Mouse (Mus musculus) hindbrain, embryonic 10.5 days (tissue): Measurements from ENCODE around the gene Trp73. TPM values are rescaled to one million over a fixed set of nuclear protein-coding genes. Genes with fewer than 3 reads are reported as not detected.

ENCODE experiments used
- DNase-seq: peaks from one replicate; pipeline ENCODE4 v3.0.0-alpha.2; 2017; ENCODE audit warnings: low spot score
- H3K27ac ChIP-seq: fragments of 300-500 bp; sonication (generic); 2 replicates; pipeline ENCODE4 v1.5.1; 2016; ENCODE audit warnings: mild to moderate bottlenecking, moderate library complexity
- H3K27me3 ChIP-seq: fragments of 300-500 bp; sonication (generic); 2 replicates; pipeline ENCODE4 v1.6.1; 2016; ENCODE audit warnings: mild to moderate bottlenecking; ENCODE audit not compliant: poor library complexity, insufficient read depth, severe bottlenecking
- H3K36me3 ChIP-seq: fragments of 300-500 bp; sonication (generic); 2 replicates; pipeline ENCODE4 v1.6.1; 2016; ENCODE audit warnings: mild to moderate bottlenecking, moderate library complexity
- H3K4me1 ChIP-seq: fragments of 300-500 bp; sonication (generic); replicated peaks from 2 replicates; pipeline ENCODE4 v1.6.1; 2016; ENCODE audit warnings: mild to moderate bottlenecking
- H3K4me3 ChIP-seq: fragments of 300-500 bp; sonication (generic); 2 replicates; pipeline ENCODE4 v1.5.1; 2016; ENCODE audit warnings: mild to moderate bottlenecking, moderate library complexity
- H3K9me3 ChIP-seq: fragments of 300-500 bp; sonication (generic); 2 replicates; pipeline ENCODE4 v1.6.1; 2016; ENCODE audit warnings: mild to moderate bottlenecking, moderate library complexity
- WGBS: fragments of 180-500 bp; shearing (Covaris S2); methylation state at CpG from one replicate; pipeline ENCODE4 v1.1.7; 2016; 5-methylcytosine and 5-hydroxymethylcytosine counted together
- polyA plus RNA-seq: library from polyadenylated mRNA; unstranded; fragments of >200 nt; fragmentation: Nextera tagmentation; extraction: Ambion mirVana; gene quantifications from 2 replicates; pipeline ENCODE4 v1.2.1, GENCODE M21; 2016

Trp73 gene
- polyA plus RNA-seq, 1 experiment from 2014 or later: 1.8 TPM

GRCm38 (mm10) chr4:154139671-154140181 lies 282 bp downstream of the Trp73 start:
- Histone ChIP-seq H3K4me1 (peaks cover 41% of the 10 kb centered on the region), H3K27me3 (peaks cover 85% of the 10 kb centered on the region), H3K27ac (peak overlapping the region; percentile 79), H3K36me3 (no peaks in the 10 kb centered on the region), H3K9me3 (no peaks in the 10 kb centered on the region), H3K4me3 (peak overlapping the region; percentile 83)
- WGBS: under 1% methylated on average over 56 of the region's 59 CpGs
- DNase-seq: peak; percentile 57

GRCm38 (mm10) chr4:154137139-154137538 lies 2.9 kb downstream of the Trp73 start:
- no peak overlapping the region for H3K4me3 ChIP-seq
- DNase-seq: no peak
- 66% methylated on average over 5 of the region's 5 CpGs for WGBS
- no peak overlapping the region for H3K27ac ChIP-seq
- no peaks in the 10 kb centered on the region for H3K36me3 ChIP-seq
- H3K27me3 ChIP-seq: peaks cover 89% of the 10 kb centered on the region
- peaks cover 29% of the 10 kb centered on the region for H3K4me1 ChIP-seq
- H3K9me3 ChIP-seq: no peaks in the 10 kb centered on the region

- DNase-seq: no peak
- Histone ChIP-seq H3K36me3 (no peaks in the 10 kb centered on the region), H3K4me3 (no peak overlapping the region), H3K27me3 (peaks cover 70% of the 10 kb centered on the region), H3K9me3 (no peaks in the 10 kb centered on the region), H3K4me1 (peaks cover 9% of the 10 kb centered on the region), H3K27ac (no peak overlapping the region)
- 71% methylated on average over 4 of the region's 4 CpGs for WGBS
Observed at GRCm38 (mm10) chr4:154134803-154135202, 5.2 kb downstream of the Trp73 start.

GRCm38 (mm10) chr4:154131894-154132293 lies 8.1 kb downstream of the Trp73 start:
- no peaks in the 10 kb centered on the region for H3K9me3 ChIP-seq
- no peak for DNase-seq
- H3K4me1 ChIP-seq: no peaks in the 10 kb centered on the region
- H3K27me3 ChIP-seq: peaks cover 57% of the 10 kb centered on the region
- H3K27ac ChIP-seq: no peak overlapping the region
- no peaks in the 10 kb centered on the region for H3K36me3 ChIP-seq
- WGBS: 88% methylated on average over 4 of the region's 4 CpGs
- H3K4me3 ChIP-seq: no peak overlapping the region

GRCm38 (mm10) chr4:154129950-154130349 lies 10.1 kb downstream of the Trp73 start:
- no peaks in the 10 kb centered on the region for H3K4me1 ChIP-seq
- no peaks in the 10 kb centered on the region for H3K9me3 ChIP-seq
- H3K27ac ChIP-seq: no peak overlapping the region
- H3K4me3 ChIP-seq: no peak overlapping the region
- H3K36me3 ChIP-seq: no peaks in the 10 kb centered on the region
- peaks cover 43% of the 10 kb centered on the region for H3K27me3 ChIP-seq
- DNase-seq: no peak

- no peak for DNase-seq
- Histone ChIP-seq H3K4me1 (no peaks in the 10 kb centered on the region), H3K27ac (no peak overlapping the region), H3K27me3 (peaks cover 41% of the 10 kb centered on the region), H3K9me3 (no peaks in the 10 kb centered on the region), H3K36me3 (no peaks in the 10 kb centered on the region), H3K4me3 (no peak overlapping the region)
- 78% methylated on average over 3 of the region's 3 CpGs for WGBS
Observed at GRCm38 (mm10) chr4:154127273-154127672, 12.7 kb downstream of the Trp73 start.

- Histone ChIP-seq H3K27ac (no peak overlapping the region), H3K4me1 (no peaks in the 10 kb centered on the region), H3K36me3 (no peaks in the 10 kb centered on the region), H3K27me3 (peaks cover 39% of the 10 kb centered on the region), H3K4me3 (no peak overlapping the region), H3K9me3 (no peaks in the 10 kb centered on the region)
- WGBS: 77% methylated on average over 5 of the region's 5 CpGs
- DNase-seq: no peak
Observed at GRCm38 (mm10) chr4:154125202-154125601, 14.8 kb downstream of the Trp73 start.

GRCm38 (mm10) chr4:154123553-154123952 lies 16.5 kb downstream of the Trp73 start:
- no peak overlapping the region for H3K4me3 ChIP-seq
- no peaks in the 10 kb centered on the region for H3K36me3 ChIP-seq
- H3K4me1 ChIP-seq: peaks cover 5% of the 10 kb centered on the region
- H3K9me3 ChIP-seq: no peaks in the 10 kb centered on the region
- WGBS: 80% methylated on average over 6 of the region's 6 CpGs
- H3K27me3 ChIP-seq: peaks cover 31% of the 10 kb centered on the region
- no peak for DNase-seq
- no peak overlapping the region for H3K27ac ChIP-seq

- Histone ChIP-seq H3K36me3 (no peaks in the 10 kb centered on the region), H3K4me3 (no peak overlapping the region), H3K27me3 (peaks cover 28% of the 10 kb centered on the region), H3K4me1 (peaks cover 9% of the 10 kb centered on the region), H3K27ac (no peak overlapping the region), H3K9me3 (no peaks in the 10 kb centered on the region)
- WGBS: 81% methylated on average over 7 of the region's 7 CpGs
- DNase-seq: no peak
Observed at GRCm38 (mm10) chr4:154122374-154122773, 17.6 kb downstream of the Trp73 start.

GRCm38 (mm10) chr4:154121800-154122199 lies 18.2 kb downstream of the Trp73 start:
- H3K27ac ChIP-seq: no peak overlapping the region
- no peaks in the 10 kb centered on the region for H3K9me3 ChIP-seq
- no peak for DNase-seq
- H3K27me3 ChIP-seq: peaks cover 22% of the 10 kb centered on the region
- peaks cover 9% of the 10 kb centered on the region for H3K4me1 ChIP-seq
- 80% methylated on average over 11 of the region's 11 CpGs for WGBS
- no peaks in the 10 kb centered on the region for H3K36me3 ChIP-seq
- no peak overlapping the region for H3K4me3 ChIP-seq

- Histone ChIP-seq H3K9me3 (no peaks in the 10 kb centered on the region), H3K27me3 (peaks cover 14% of the 10 kb centered on the region), H3K36me3 (no peaks in the 10 kb centered on the region), H3K27ac (no peak overlapping the region), H3K4me3 (no peak overlapping the region), H3K4me1 (peaks cover 13% of the 10 kb centered on the region)
- DNase-seq: no peak
- WGBS: 86% methylated on average over 9 of the region's 9 CpGs
Observed at GRCm38 (mm10) chr4:154119208-154119607, 20.8 kb downstream of the Trp73 start.

GRCm38 (mm10) chr4:154118782-154119181 lies 21.2 kb downstream of the Trp73 start:
- Histone ChIP-seq H3K4me3 (no peak overlapping the region), H3K27ac (no peak overlapping the region), H3K36me3 (no peaks in the 10 kb centered on the region), H3K9me3 (no peaks in the 10 kb centered on the region), H3K4me1 (peaks cover 13% of the 10 kb centered on the region), H3K27me3 (peaks cover 13% of the 10 kb centered on the region; the same call in 1 of the 2 replicates)
- no peak for DNase-seq
- WGBS: 70% methylated on average over 9 of the region's 9 CpGs

GRCm38 (mm10) chr4:154116421-154116820 lies 23.6 kb downstream of the Trp73 start:
- H3K27ac ChIP-seq: no peak overlapping the region
- 59% methylated on average over 7 of the region's 7 CpGs for WGBS
- H3K36me3 ChIP-seq: no peaks in the 10 kb centered on the region
- no peak overlapping the region for H3K4me3 ChIP-seq
- no peaks in the 10 kb centered on the region for H3K9me3 ChIP-seq
- H3K27me3 ChIP-seq: 0 out of 2 replicates have a peak, but pooled peaks cover 8% of the 10 kb centered on the region
- peaks cover 13% of the 10 kb centered on the region for H3K4me1 ChIP-seq
- DNase-seq: no peak

- Histone ChIP-seq H3K27me3 (peaks cover 24% of the 10 kb centered on the region; the same call in 1 of the 2 replicates), H3K4me3 (no peak overlapping the region), H3K9me3 (no peaks in the 10 kb centered on the region), H3K36me3 (no peaks in the 10 kb centered on the region), H3K4me1 (peaks cover 8% of the 10 kb centered on the region), H3K27ac (no peak overlapping the region)
- 82% methylated on average over 11 of the region's 11 CpGs for WGBS
- DNase-seq: no peak
Observed at GRCm38 (mm10) chr4:154109850-154110243, 30.2 kb downstream of the Trp73 start.
